Mouse (Mus musculus) C2C12 (cell line): ENCODE measurements at regions not wholly inside any gene's neighbourhood (a gene's known extent, or its start where the extent isn't known, plus 50 kb on each side); places are given as distances from the start of the nearest gene placed in this dataset.

Experiments used
- CTCF ChIP-seq: IDR thresholded peaks from one replicate; pipeline ENCODE4 v1.5.1; 2011; ENCODE audit not compliant: control insufficient read depth, insufficient read depth, insufficient read length
- FOSL1 ChIP-seq: IDR thresholded peaks from one replicate; pipeline ENCODE4 v1.8.0; 2011; ENCODE audit warnings: mild to moderate bottlenecking, low read length; ENCODE audit not compliant: poor library complexity, insufficient read depth, severe bottlenecking
- MAX ChIP-seq: IDR thresholded peaks from one replicate; pipeline ENCODE4 v1.6.1; 2011; ENCODE audit warnings: mild to moderate bottlenecking, control low read depth
- MYOG ChIP-seq: IDR thresholded peaks from one replicate; pipeline ENCODE4 v1.6.1; 2011; ENCODE audit not compliant: control insufficient read depth, insufficient read length; ENCODE audit errors: extremely low read depth
- USF1 ChIP-seq: IDR thresholded peaks from one replicate; pipeline ENCODE4 v1.6.1; 2011; ENCODE audit warnings: low read depth, mild to moderate bottlenecking, control low read depth, moderate library complexity

- TF ChIP-seq CTCF (no peak), USF1 (no peak), MAX (no peak), MYOG (no peak), FOSL1 (no peak)
Observed at GRCm38 (mm10) chr10:55546441-55547430, 560.0 kb upstream of the Msl3l2 start.
